Mouse (Mus musculus) kidney, embryonic 15.5 days (tissue): ENCODE results near the gene Cuzd1. TPM values are rescaled to one million over a fixed set of nuclear protein-coding genes. Genes with fewer than 3 reads are reported as not detected.

Experiments used
- ATAC-seq: fragments of 200-750 bp; cut with Nextera tagmentation; replicated peaks from 2 replicates; pipeline ENCODE4 v1.8.0; 2017; ENCODE audit warnings: moderate TSS enrichment; ENCODE audit not compliant: low FRiP score
- H3K27ac ChIP-seq: fragments of 300-500 bp; sonication (generic); 2 replicates; pipeline ENCODE4 v1.5.1; 2015; ENCODE audit warnings: mild to moderate bottlenecking, inconsistent platforms
- H3K27me3 ChIP-seq: fragments of 300-500 bp; sonication (generic); 2 replicates; pipeline ENCODE4 v1.6.1; 2015; ENCODE audit warnings: inconsistent platforms
- H3K36me3 ChIP-seq: fragments of 300-500 bp; sonication (generic); 2 replicates; pipeline ENCODE4 v1.6.1; 2015; ENCODE audit warnings: inconsistent platforms
- H3K4me1 ChIP-seq: fragments of 300-500 bp; sonication (generic); 2 replicates; pipeline ENCODE4 v1.6.1; 2015; ENCODE audit warnings: inconsistent platforms
- H3K4me2 ChIP-seq: fragments of 300-500 bp; sonication (generic); 2 replicates; pipeline ENCODE4 v1.6.1; 2015; ENCODE audit warnings: moderate library complexity, mild to moderate bottlenecking, inconsistent platforms
- H3K4me3 ChIP-seq: fragments of 300-500 bp; sonication (generic); replicated peaks from 2 replicates; pipeline ENCODE4 v1.5.1; 2015; ENCODE audit warnings: mild to moderate bottlenecking, inconsistent platforms
- H3K9ac ChIP-seq: fragments of 300-500 bp; sonication (generic); 2 replicates; pipeline ENCODE4 v1.6.1; 2015; ENCODE audit warnings: mild to moderate bottlenecking, inconsistent platforms
- H3K9me3 ChIP-seq: fragments of 300-500 bp; sonication (generic); replicated peaks from 2 replicates; pipeline ENCODE4 v1.6.1; 2016; ENCODE audit warnings: inconsistent platforms
- WGBS: fragments of 180-500 bp; shearing (Covaris S2); methylation state at CpG from one replicate; pipeline ENCODE4 v1.1.7; 2015; ENCODE audit warnings: mixed read lengths; 5-methylcytosine and 5-hydroxymethylcytosine counted together
- polyA plus RNA-seq: library from polyadenylated mRNA; unstranded; fragments of >200 nt; fragmentation: Nextera tagmentation; extraction: Ambion mirVana; gene quantifications from 2 replicates; pipeline ENCODE4 v1.2.1, GENCODE M21; 2015

Gene Cuzd1
- polyA plus RNA-seq, 1 experiment from 2014 or later: not detected

DNA sequence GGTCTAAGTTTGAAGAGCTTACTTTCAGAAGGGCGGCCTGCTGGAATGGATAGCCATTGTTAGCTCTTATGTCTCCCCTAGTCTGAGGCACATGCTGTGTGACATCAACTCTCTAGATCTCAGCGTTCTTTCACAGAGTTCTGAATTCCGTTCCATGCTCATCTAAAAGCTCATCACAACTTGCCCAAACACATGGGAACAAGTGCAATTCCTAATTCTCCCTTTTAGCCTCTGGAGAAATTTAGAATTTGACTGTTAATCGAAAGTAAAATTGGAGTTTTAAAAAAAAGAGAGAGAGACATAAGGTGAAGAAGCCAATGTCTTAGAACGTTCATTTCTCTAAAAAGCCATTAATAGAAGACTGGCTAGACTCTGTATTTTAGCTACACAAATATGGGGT is 7.3 kb upstream of the Cuzd1 start, which contains the start of gene Fam24b:
Gene Fam24b (minus strand): TSS at position 101 of the 400 bp plus-strand sequence.
- Histone ChIP-seq H3K27ac (no peak within 1 kb of the TSS), H3K9ac (no peak within 1 kb of the TSS), H3K4me2 (no peak within 1 kb of the TSS), H3K4me1 (no peaks in the 10 kb centered on the region), H3K9me3 (no peaks in the 10 kb centered on the region), H3K27me3 (no peaks in the 10 kb centered on the region), H3K36me3 (no peaks in the 10 kb centered on the region), H3K4me3 (no peak within 1 kb of the TSS)
- 92% methylated on average over 5 of the region's 5 CpGs for WGBS
- no peak for ATAC-seq

DNA sequence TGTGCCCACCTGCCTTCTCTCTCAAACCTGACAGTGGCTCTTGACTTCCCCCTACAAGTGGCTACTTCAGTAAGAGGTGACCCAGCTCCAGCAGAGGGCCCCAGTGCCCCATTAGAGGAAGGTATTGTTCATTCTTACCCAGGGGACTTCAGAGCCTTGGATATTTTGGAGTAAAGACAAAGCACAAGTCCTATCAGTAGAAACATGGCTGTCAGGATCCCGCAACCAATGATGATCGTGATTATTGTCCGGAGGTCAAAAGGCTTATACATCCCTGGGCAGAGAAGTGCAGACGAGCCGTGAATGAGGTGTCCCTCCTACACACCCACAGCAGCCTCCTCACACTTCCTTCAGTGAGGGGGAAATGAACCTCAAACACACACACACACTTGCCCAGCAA is 5.0 kb upstream of the Cuzd1 start:
- Histone ChIP-seq H3K4me2 (no peak overlapping the region), H3K9ac (no peak overlapping the region), H3K9me3 (no peaks in the 10 kb centered on the region), H3K36me3 (no peaks in the 10 kb centered on the region), H3K27me3 (no peaks in the 10 kb centered on the region), H3K4me3 (no peak overlapping the region), H3K27ac (no peak overlapping the region), H3K4me1 (no peaks in the 10 kb centered on the region)
- WGBS: 78% methylated on average over 5 of the region's 5 CpGs
- no peak for ATAC-seq

DNA sequence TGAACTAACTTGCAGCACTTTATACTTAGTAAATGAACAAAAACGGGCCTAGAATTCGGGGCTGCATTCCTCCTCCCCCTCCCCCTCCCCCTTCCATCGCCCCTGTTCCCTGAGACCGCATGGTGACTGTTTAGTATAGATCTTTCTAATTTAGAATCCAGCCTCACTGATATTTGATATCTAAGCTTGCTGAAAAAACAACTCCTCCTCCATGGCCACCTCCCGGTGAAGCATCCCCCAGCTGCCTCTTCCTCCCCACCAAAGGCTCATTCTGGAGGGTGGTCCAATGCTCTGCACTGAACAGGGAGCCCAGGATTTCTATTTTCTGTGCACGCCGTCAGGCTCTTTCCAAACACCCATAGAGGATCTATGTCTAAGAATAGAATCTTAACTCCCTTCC is 3.8 kb downstream of the Cuzd1 start:
- H3K36me3 ChIP-seq: no peaks in the 10 kb centered on the region
- no peaks in the 10 kb centered on the region for H3K4me1 ChIP-seq
- H3K9ac ChIP-seq: no peak overlapping the region
- H3K9me3 ChIP-seq: no peaks in the 10 kb centered on the region
- ATAC-seq: 0 out of 2 replicates have a peak, but pooled peaks have one; percentile 15
- H3K27me3 ChIP-seq: no peaks in the 10 kb centered on the region
- H3K27ac ChIP-seq: no peak overlapping the region
- H3K4me2 ChIP-seq: no peak overlapping the region
- no peak overlapping the region for H3K4me3 ChIP-seq
- WGBS: 50% methylated on average over 5 of the region's 7 CpGs

DNA sequence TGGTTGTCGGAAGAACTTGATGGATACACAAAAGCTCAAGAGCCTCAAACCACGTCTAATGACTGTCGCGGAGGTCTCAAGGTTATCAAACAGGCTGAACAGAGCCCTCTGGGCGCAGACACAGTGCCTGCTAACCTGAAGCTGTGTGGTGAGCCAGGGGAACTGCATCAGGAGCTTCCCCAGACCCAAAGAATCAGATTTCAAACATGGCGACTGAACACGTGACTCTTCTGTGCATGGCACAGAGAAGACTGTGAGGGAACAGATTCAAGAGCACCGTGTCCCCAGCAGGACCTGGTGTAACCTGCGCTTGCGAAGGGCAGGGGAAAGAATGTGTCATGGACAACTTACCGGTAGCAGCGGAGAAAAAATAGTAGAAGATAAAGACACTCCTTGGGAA is 4.5 kb downstream of the Cuzd1 start:
- H3K4me1 ChIP-seq: no peaks in the 10 kb centered on the region
- no peak overlapping the region for H3K4me2 ChIP-seq
- ATAC-seq: no peak
- no peaks in the 10 kb centered on the region for H3K36me3 ChIP-seq
- 67% methylated on average over 12 of the region's 12 CpGs for WGBS
- no peaks in the 10 kb centered on the region for H3K9me3 ChIP-seq
- no peaks in the 10 kb centered on the region for H3K27me3 ChIP-seq
- H3K4me3 ChIP-seq: no peak overlapping the region
- no peak overlapping the region for H3K9ac ChIP-seq
- no peak overlapping the region for H3K27ac ChIP-seq

DNA sequence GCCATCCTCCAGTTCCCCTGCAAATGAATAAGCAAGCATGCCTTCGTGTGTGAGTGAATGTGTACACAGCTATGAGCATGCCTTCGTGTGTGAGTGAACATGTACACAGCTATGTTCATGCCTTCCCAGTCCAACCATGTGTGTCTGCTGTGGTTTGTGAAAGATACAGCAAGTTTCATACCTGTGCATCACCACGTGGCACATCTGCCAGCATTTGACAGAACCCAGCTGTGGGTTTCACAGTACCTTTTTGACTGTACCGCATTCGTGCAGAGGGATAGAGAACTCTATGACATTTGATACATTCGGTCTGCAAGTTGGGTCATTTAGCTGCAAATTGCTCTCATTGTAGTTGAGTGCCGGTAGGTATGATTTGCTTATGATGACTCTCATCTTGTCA is 7.6 kb downstream of the Cuzd1 start:
- no peak for ATAC-seq
- H3K9ac ChIP-seq: no peak overlapping the region

DNA sequence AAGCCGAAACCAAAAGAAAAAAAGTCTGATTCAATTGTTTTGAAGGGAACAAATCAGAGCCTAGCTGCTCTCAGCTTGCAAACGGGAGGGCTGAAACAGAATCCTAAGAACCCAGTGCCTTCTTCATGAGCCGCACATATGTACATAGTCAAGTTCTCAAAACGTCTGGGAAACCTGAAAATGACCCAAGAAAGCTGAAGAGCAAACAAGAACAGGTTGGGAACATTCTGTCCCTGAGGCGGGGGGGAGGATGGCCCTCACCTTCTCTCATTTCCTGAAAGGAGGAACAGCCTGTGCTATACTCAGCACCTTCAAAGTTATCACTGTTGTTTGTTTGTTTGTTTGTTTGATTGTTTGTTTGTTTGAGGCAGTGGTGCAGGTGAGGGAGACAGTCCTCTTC is 15.4 kb downstream of the Cuzd1 start:
- ATAC-seq: no peak
- 79% methylated on average over 5 of the region's 5 CpGs for WGBS
- H3K9me3 ChIP-seq: no peaks in the 10 kb centered on the region

More for the DNA sequence above, 7.6 kb downstream of the Cuzd1 start:
- no peak overlapping the region for H3K4me3 ChIP-seq
- H3K36me3 ChIP-seq: no peaks in the 10 kb centered on the region
- no peak overlapping the region for H3K27ac ChIP-seq
- no peak overlapping the region for H3K4me2 ChIP-seq
- H3K9me3 ChIP-seq: no peaks in the 10 kb centered on the region
- H3K4me1 ChIP-seq: no peaks in the 10 kb centered on the region
- no peaks in the 10 kb centered on the region for H3K27me3 ChIP-seq
- 69% methylated on average over 7 of the region's 7 CpGs for WGBS

DNA sequence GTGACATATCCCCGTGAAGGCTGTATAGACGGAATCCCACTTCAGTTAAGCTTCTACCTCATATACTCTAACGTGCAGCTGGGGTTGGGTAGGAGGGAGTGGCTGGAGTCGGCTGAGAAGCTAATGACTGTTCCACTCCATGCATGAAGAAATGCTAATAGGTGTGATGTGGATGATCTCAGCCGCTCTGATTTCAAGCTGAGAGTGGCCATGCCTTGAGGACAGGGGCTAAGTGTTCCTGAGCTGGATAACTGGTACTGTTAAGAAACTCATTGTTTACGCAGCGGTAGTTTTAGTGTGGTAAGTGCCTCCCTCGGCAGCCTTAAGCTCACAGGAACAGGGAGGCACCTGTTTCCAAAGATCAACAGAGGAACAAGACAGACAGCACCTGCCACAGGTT is 18.8 kb downstream of the Cuzd1 start:
- Histone ChIP-seq H3K9ac (no peak overlapping the region), H3K4me3 (no peak overlapping the region), H3K27ac (no peak overlapping the region), H3K36me3 (no peaks in the 10 kb centered on the region), H3K9me3 (no peaks in the 10 kb centered on the region), H3K27me3 (no peaks in the 10 kb centered on the region), H3K4me1 (no peaks in the 10 kb centered on the region), H3K4me2 (no peak overlapping the region)
- ATAC-seq: no peak
- WGBS: 62% methylated on average over 8 of the region's 8 CpGs

More for the DNA sequence above, 15.4 kb downstream of the Cuzd1 start:
- no peak overlapping the region for H3K4me3 ChIP-seq
- no peaks in the 10 kb centered on the region for H3K27me3 ChIP-seq
- no peak overlapping the region for H3K9ac ChIP-seq
- no peak overlapping the region for H3K27ac ChIP-seq
- no peaks in the 10 kb centered on the region for H3K4me1 ChIP-seq
- no peak overlapping the region for H3K4me2 ChIP-seq
- no peaks in the 10 kb centered on the region for H3K36me3 ChIP-seq

DNA sequence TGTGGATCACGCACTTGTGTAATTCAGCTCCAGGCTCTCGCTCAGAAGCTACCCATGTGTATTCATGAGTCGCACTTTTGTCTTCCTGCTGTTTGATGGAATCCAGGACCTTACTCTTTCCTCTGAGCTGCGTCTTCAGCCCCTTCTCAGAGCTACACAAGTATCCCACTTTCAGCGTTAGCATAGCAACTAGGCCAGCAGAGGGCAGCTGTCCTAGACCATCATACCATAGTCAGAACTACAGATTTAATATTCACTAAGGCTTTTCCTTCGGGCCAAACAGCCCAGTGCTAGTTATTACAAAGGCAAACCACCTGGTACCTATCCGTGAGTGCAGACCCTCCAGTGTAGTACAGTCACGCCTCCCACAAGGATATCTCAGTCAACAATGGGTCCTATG is 24.9 kb downstream of the Cuzd1 start:
- ATAC-seq: no peak
- Histone ChIP-seq H3K9me3 (no peaks in the 10 kb centered on the region), H3K27ac (no peak overlapping the region), H3K4me3 (no peak overlapping the region), H3K4me2 (no peak overlapping the region), H3K4me1 (no peaks in the 10 kb centered on the region), H3K9ac (no peak overlapping the region), H3K27me3 (no peaks in the 10 kb centered on the region), H3K36me3 (no peaks in the 10 kb centered on the region)
- WGBS: 79% methylated on average over 8 of the region's 8 CpGs

DNA sequence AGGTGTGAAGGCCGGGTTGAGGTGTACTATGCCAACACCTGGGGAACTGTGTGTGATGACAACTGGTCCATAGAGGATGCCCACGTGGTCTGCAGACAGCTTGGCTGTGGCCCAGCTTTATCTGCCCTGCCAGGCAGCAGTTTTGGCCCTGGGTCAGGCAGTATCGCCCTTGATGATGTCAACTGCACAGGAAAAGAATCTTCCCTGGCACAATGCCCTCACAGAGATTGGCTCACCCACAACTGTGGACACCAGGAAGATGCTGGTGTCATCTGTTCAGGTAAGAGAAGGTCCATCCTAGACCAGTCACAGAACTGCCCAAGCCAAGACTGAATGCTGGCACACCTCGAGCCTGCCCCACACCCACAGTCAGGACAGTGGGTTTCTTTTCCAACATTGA is 56.2 kb downstream of the Cuzd1 start:
- H3K4me1 ChIP-seq: no peaks in the 10 kb centered on the region
- ATAC-seq: no peak
- H3K4me3 ChIP-seq: no peak overlapping the region
- WGBS: 72% methylated on average over 4 of the region's 4 CpGs
- H3K36me3 ChIP-seq: no peaks in the 10 kb centered on the region
- no peaks in the 10 kb centered on the region for H3K27me3 ChIP-seq
- no peak overlapping the region for H3K27ac ChIP-seq
- H3K4me2 ChIP-seq: no peak overlapping the region
- H3K9ac ChIP-seq: no peak overlapping the region
- no peaks in the 10 kb centered on the region for H3K9me3 ChIP-seq

DNA sequence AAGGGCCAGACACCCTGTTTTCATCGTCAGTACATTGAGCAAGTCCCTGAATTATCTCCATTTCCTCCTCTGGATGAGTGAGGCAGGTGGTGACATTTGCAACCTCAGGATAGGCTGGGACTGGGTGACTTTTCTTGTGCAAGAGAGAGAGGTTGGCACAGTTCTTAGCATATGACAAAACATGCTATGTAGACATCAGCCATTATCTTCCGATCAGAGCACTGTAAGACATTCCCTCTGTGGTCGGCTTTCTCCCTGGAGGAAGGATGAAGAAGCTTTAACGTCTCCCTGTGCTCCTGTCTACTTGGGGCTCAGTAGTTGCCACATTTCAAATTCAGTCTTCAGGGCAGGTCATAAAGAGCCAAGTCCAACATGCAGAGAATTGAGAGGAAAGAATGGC is 57.8 kb downstream of the Cuzd1 start:
- Histone ChIP-seq H3K4me2 (no peak overlapping the region), H3K9ac (no peak overlapping the region), H3K27ac (no peak overlapping the region), H3K4me3 (no peak overlapping the region), H3K27me3 (no peaks in the 10 kb centered on the region), H3K9me3 (no peaks in the 10 kb centered on the region), H3K36me3 (no peaks in the 10 kb centered on the region), H3K4me1 (no peaks in the 10 kb centered on the region)
- no peak for ATAC-seq
- 86% methylated on average over 4 of the region's 4 CpGs for WGBS

DNA sequence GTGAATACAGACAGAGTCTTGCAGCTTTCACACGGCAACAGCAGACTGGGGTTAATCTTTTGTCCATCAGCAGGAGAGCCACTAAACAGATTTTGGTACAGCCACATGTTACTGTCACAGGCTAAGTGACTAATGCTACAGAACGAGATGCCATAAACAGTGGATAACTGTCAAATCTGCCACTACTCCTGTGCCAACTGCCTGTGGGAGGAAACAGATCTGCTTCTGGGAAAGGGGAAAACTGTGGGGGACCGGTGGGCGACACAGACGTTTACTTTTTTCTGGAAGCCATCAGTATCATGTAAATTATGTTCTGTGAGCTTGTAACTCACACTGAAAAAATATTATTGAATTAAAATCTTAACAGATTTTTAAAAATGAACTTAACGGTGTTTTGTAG is 61.1 kb downstream of the Cuzd1 start:
- no peaks in the 10 kb centered on the region for H3K9me3 ChIP-seq
- no peak for ATAC-seq
- no peak overlapping the region for H3K4me2 ChIP-seq
- H3K27me3 ChIP-seq: no peaks in the 10 kb centered on the region
- WGBS: 31% methylated on average over 6 of the region's 6 CpGs
- H3K9ac ChIP-seq: no peak overlapping the region
- no peak overlapping the region for H3K4me3 ChIP-seq
- H3K4me1 ChIP-seq: no peaks in the 10 kb centered on the region
- no peak overlapping the region for H3K27ac ChIP-seq
- no peaks in the 10 kb centered on the region for H3K36me3 ChIP-seq
